Mouse (Mus musculus) kidney, adult 2 months (tissue): ENCODE results near the gene Lama2. TPM values are rescaled to one million over a fixed set of nuclear protein-coding genes. Genes with fewer than 3 reads are reported as not detected.

Experiments used
- DNase-seq: peaks from one replicate; pipeline ENCODE4 v3.0.0; 2021
- H3K27ac ChIP-seq: fragments of 200-500 bp; 2 replicates; pipeline ENCODE4 v1.5.1; 2012; ENCODE audit warnings: low read depth, low read length, control low read depth, inconsistent platforms; ENCODE audit not compliant: insufficient read depth
- H3K27me3 ChIP-seq: fragments of 200-500 bp; replicated peaks from 2 replicates; pipeline ENCODE4 v1.6.1; 2012; ENCODE audit warnings: mild to moderate bottlenecking, moderate library complexity, low read length, inconsistent platforms; ENCODE audit not compliant: control insufficient read depth, insufficient read depth
- H3K36me3 ChIP-seq: fragments of 200-500 bp; 2 replicates; pipeline ENCODE4 v1.6.1; 2012; ENCODE audit warnings: mild to moderate bottlenecking, moderate library complexity, low read length, inconsistent platforms; ENCODE audit not compliant: control insufficient read depth, insufficient read depth
- H3K4me1 ChIP-seq: fragments of 200-500 bp; 2 replicates; pipeline ENCODE4 v1.6.1; 2011; ENCODE audit warnings: low read length; ENCODE audit not compliant: control insufficient read depth, insufficient read depth
- H3K4me3 ChIP-seq: fragments of 200-500 bp; 2 replicates; pipeline ENCODE4 v1.5.1; 2011; ENCODE audit warnings: mild to moderate bottlenecking, low read depth, low read length, control low read depth; ENCODE audit not compliant: insufficient read depth
- CTCF ChIP-seq: fragments of 200-500 bp; conservative IDR thresholded peaks from 2 replicates; pipeline ENCODE4 v1.5.1; 2011; ENCODE audit warnings: low read depth, mild to moderate bottlenecking, control low read depth, low read length, moderate library complexity, mixed read lengths; ENCODE audit not compliant: insufficient read depth, insufficient read length
- POLR2A ChIP-seq: fragments of 200-500 bp; IDR thresholded peaks from one replicate; pipeline ENCODE4 v1.6.1; 2011; ENCODE audit warnings: low read depth, low read length, control low read depth
- WGBS: fragments of 180-500 bp; shearing (Covaris S2); methylation state at CpG from one replicate; pipeline ENCODE4 v1.1.7; 2018; 5-methylcytosine and 5-hydroxymethylcytosine counted together
- polyA plus RNA-seq: library from polyadenylated mRNA; depleted of rRNA; stranded (reverse); fragments of >200 nt; gene quantifications from 2 replicates; pipeline ENCODE4 v1.2.3, GENCODE M21; 2012

Gene Lama2
- polyA plus RNA-seq, 1 experiment = 13.1 TPM

DNA sequence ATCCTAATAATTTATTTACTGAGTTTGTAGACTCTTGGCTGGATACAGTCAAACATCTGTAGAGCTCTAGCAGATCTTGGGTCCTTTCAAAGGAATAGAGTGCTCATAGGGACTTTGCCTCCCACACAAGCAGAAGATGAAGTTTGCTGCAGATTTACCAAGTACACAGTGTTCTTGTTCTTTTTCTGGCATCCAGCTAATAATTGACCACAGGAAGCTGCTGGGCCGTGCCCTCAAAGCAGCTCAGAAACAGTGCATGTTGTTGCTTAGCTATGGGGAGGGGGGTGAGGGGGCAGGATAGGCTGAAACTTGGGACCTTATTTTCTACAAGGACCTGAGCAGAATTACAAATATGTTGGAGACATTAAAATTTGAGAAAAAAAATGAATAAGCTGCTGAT, 232.0 kb downstream of the Lama2 start:
- H3K27me3 ChIP-seq = no peaks in the 10 kb centered on the region
- WGBS = 4% methylated on average over 1 of the region's 1 CpGs
- H3K4me1 ChIP-seq = peaks cover 14% of the 10 kb centered on the region
- H3K36me3 ChIP-seq = no peaks in the 10 kb centered on the region
- H3K27ac ChIP-seq = no peak overlapping the region
- H3K4me3 ChIP-seq = no peak overlapping the region
- TF ChIP-seq CTCF (no peak), POLR2A (no peak)
- DNase-seq = peak; percentile 92

- H3K27ac ChIP-seq = no peak overlapping the region
- H3K27me3 ChIP-seq = no peaks in the 10 kb centered on the region
- TF ChIP-seq POLR2A = no peak
- no peak for TF ChIP-seq CTCF
- no peak overlapping the region for H3K4me3 ChIP-seq
- peaks cover 14% of the 10 kb centered on the region for H3K4me1 ChIP-seq
- WGBS = 79% methylated on average over 4 of the region's 4 CpGs
- no peak for DNase-seq
- no peaks in the 10 kb centered on the region for H3K36me3 ChIP-seq
Observed at GRCm38 (mm10) chr10:27384636-27385035, 234.9 kb downstream of the Lama2 start.

DNA sequence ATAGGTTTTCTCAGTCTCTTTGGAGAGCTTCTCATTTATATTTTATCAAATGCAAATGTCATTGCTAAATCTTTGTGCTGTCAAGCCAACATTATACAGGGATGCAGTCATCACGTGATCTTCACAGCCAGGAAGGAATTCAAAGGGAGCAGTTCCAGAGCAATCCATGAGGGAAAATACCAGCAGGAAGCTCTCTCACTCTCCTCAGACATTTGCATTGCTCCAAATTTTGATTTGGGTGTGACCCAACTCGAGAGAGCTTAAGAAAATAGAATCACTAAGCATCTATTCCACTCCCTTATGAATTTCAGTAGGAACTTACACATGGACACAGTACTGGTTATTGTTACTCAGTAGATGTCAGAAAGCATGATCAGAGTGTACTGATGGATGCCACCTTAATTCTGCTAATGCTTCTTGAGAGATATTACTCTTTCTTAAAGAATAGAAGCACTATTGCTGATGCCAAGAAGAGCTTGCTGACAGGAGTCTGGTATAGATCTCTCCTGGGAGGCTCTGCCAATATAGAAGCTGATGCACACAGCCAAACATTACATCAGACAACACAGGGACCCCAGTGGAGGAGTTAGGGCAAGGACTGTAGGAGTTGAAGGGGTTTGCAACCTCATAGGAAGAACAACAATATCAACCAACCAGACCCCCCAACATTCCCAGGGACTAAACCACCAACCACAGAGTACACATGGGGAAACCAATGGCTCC, 236.5 kb downstream of the Lama2 start:
- Histone ChIP-seq H3K36me3 (no peaks in the 10 kb centered on the region), H3K4me3 (no peak overlapping the region), H3K4me1 (peaks cover 8% of the 10 kb centered on the region), H3K27ac (no peak overlapping the region), H3K27me3 (no peaks in the 10 kb centered on the region; the same call in 1 of the 2 replicates)
- no peak for DNase-seq
- 47% methylated on average over 2 of the region's 2 CpGs for WGBS
- TF ChIP-seq CTCF (no peak), POLR2A (no peak)

- H3K36me3 ChIP-seq = no peaks in the 10 kb centered on the region
- no peaks in the 10 kb centered on the region; the same call in 1 of the 2 replicates for H3K27me3 ChIP-seq
- no peak overlapping the region for H3K4me3 ChIP-seq
- no peak for DNase-seq
- TF ChIP-seq CTCF (no peak), POLR2A (no peak)
- H3K4me1 ChIP-seq = no peaks in the 10 kb centered on the region
- WGBS = 31% methylated on average over 1 of the region's 1 CpGs
- H3K27ac ChIP-seq = no peak overlapping the region
Observed at GRCm38 (mm10) chr10:27378286-27378685, 241.3 kb downstream of the Lama2 start.

- Histone ChIP-seq H3K4me1 (no peaks in the 10 kb centered on the region), H3K27ac (no peak overlapping the region), H3K4me3 (no peak overlapping the region), H3K27me3 (no peaks in the 10 kb centered on the region), H3K36me3 (no peaks in the 10 kb centered on the region)
- TF ChIP-seq CTCF (no peak), POLR2A (no peak)
- no peak for DNase-seq
- WGBS = 48% methylated on average over 7 of the region's 7 CpGs
Observed at GRCm38 (mm10) chr10:27344278-27344677, 275.3 kb downstream of the Lama2 start.

- H3K27me3 ChIP-seq = no peaks in the 10 kb centered on the region
- no peak overlapping the region for H3K27ac ChIP-seq
- WGBS = 76% methylated on average over 4 of the region's 4 CpGs
- no peak overlapping the region for H3K4me3 ChIP-seq
- no peak for DNase-seq
- TF ChIP-seq CTCF (no peak), POLR2A (no peak)
- H3K36me3 ChIP-seq = no peaks in the 10 kb centered on the region
- H3K4me1 ChIP-seq = no peaks in the 10 kb centered on the region
Observed at GRCm38 (mm10) chr10:27322410-27322990, 297.1 kb downstream of the Lama2 start.

DNA sequence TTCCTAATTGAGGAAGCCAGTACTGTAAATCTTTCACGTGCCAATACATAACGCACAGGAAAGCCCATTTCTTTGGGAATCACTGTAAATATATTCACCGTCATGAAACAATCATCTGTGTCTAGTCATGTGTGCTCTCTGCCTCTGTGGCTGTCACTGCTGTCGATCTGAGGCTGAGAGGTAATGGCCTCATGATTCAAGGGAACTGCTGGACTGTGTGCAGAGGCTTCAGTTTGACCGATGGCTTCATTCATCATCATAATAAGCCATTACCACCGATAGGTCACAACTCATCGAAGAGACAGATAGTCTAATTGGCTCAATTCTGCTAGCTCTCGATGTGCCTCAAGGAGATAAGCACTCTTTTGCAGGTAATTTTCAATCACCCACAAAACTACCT, 312.1 kb downstream of the Lama2 start:
- Histone ChIP-seq H3K4me1 (no peaks in the 10 kb centered on the region), H3K4me3 (no peak overlapping the region), H3K36me3 (no peaks in the 10 kb centered on the region), H3K27ac (no peak overlapping the region), H3K27me3 (no peaks in the 10 kb centered on the region)
- 54% methylated on average over 8 of the region's 8 CpGs for whole genome bisulfite sequencing
- no peak for DNase-seq
- TF ChIP-seq CTCF (no peak), POLR2A (no peak)
